Mouse (Mus musculus): Measurements from ENCODE around the gene Ppp1r14d. TPM values are rescaled to one million over a fixed set of nuclear protein-coding genes. Genes with fewer than 3 reads are reported as not detected.

Gene Ppp1r14d
- total RNA-seq, 2 experiments from 2014 or later: not detected

- no peak for DNase-seq (ENCODE audit: low spot score in 2 of 2)
- TF ChIP-seq CTCF (conservative IDR thresholded peaks at IDR 0.05): no peak
- H3K4me3 ChIP-seq: no peak overlapping the region
- no peak overlapping the region for H3K27ac ChIP-seq
These were observed 54.1 kb downstream of the Ppp1r14d start for GRCm38 (mm10) chr2:119175614-119176013.

- no peak for DNase-seq (ENCODE audit: low spot score in 2 of 2)
- Histone ChIP-seq H3K27ac (no peak overlapping the region), H3K4me3 (no peak overlapping the region)
- TF ChIP-seq CTCF (conservative IDR thresholded peaks at IDR 0.05): no peak
These were observed 54.8 kb downstream of the Ppp1r14d start for GRCm38 (mm10) chr2:119174866-119175265.

- TF ChIP-seq CTCF (conservative IDR thresholded peaks at IDR 0.05): no peak
- H3K27ac ChIP-seq: peak within 1 kb of the TSS; percentile 14; the same call in 1 of the 2 replicates
- DNase-seq (ENCODE audit: low spot score in 2 of 2): no peak
- H3K4me3 ChIP-seq: no peak within 1 kb of the TSS
These were observed 55.6 kb downstream of the Ppp1r14d start, which contains the start of gene Gm14137 for GRCm38 (mm10) chr2:119173991-119174651. Gm14137 (plus strand) TSS chr2:119174509.

- Histone ChIP-seq H3K27ac (no peak overlapping the region), H3K4me3 (no peak overlapping the region)
- peak in 1 of 2 experiments; percentile 17 for DNase-seq (ENCODE audit: low spot score in 2 of 2)
- no peak for TF ChIP-seq CTCF (conservative IDR thresholded peaks at IDR 0.05)
These were observed 56.7 kb downstream of the Ppp1r14d start for GRCm38 (mm10) chr2:119172862-119173576.

GRCm38 (mm10) chr2:119172446-119172845 lies 57.3 kb downstream of the Ppp1r14d start:
- H3K4me3 ChIP-seq: no peak overlapping the region
- no peak for TF ChIP-seq CTCF (conservative IDR thresholded peaks at IDR 0.05)
- no peak for DNase-seq (ENCODE audit: low spot score in 2 of 2)
- no peak overlapping the region for H3K27ac ChIP-seq

- no peak for TF ChIP-seq CTCF (conservative IDR thresholded peaks at IDR 0.05)
- DNase-seq (ENCODE audit: low spot score in 2 of 2): no peak
- no peak overlapping the region for H3K27ac ChIP-seq
- H3K4me3 ChIP-seq: no peak overlapping the region
These were observed 58.1 kb downstream of the Ppp1r14d start for GRCm38 (mm10) chr2:119171574-119171973.

- no peak for TF ChIP-seq CTCF (conservative IDR thresholded peaks at IDR 0.05)
- no peak overlapping the region for H3K4me3 ChIP-seq
- no peak for DNase-seq (ENCODE audit: low spot score in 2 of 2)
- no peak overlapping the region for H3K27ac ChIP-seq
These were observed 59.4 kb downstream of the Ppp1r14d start for GRCm38 (mm10) chr2:119170282-119170681.

Other genes with a start within 250 kb of the Ppp1r14d start
- 10 to 100 TPM; 53.2 to 53.6 TPM for gene Ccdc32, start 200.5 kb downstream of the Ppp1r14d start, total RNA-seq (2021)
- gene Rpusd2, start 195.1 kb downstream of the Ppp1r14d start, total RNA-seq (2021): 1 to 10 TPM; 8.0 to 8.1 TPM
- gene Knl1, start 182.8 kb downstream of the Ppp1r14d start, total RNA-seq (2021): under 1 TPM; 0.20 to 0.27 TPM
- 1 to 10 TPM in 1 of 2 experiments, under 1 TPM in 1; 0.61 to 1.6 TPM for gene Rad51, start 117.1 kb downstream of the Ppp1r14d start, total RNA-seq (2021)
- 10 to 100 TPM; 55.7 to 55.8 TPM for gene Rmdn3, start 72.9 kb downstream of the Ppp1r14d start, total RNA-seq (2021)
- not detected for gene Gchfr, start 62.1 kb downstream of the Ppp1r14d start, total RNA-seq (2021)
- gene Gm14137, start 55.4 kb downstream of the Ppp1r14d start, total RNA-seq (2021): not detected
- 10 to 100 TPM; 34.1 to 36.2 TPM for gene Zfyve19, start 21.3 kb downstream of the Ppp1r14d start, total RNA-seq (2021)
- 10 to 100 TPM; 16.5 to 17.6 TPM for gene Dnajc17, start 21.1 kb downstream of the Ppp1r14d start, total RNA-seq (2021)
- 1 to 10 TPM; 2.1 to 2.5 TPM for gene Spint1, start 7.5 kb upstream of the Ppp1r14d start, total RNA-seq (2021)
- gene Rhov, start 41.4 kb upstream of the Ppp1r14d start, total RNA-seq (2021): 1 to 10 TPM; 5.9 to 7.1 TPM
- 10 to 100 TPM; 39.9 to 43.2 TPM for gene Vps18, start 58.8 kb upstream of the Ppp1r14d start, total RNA-seq (2021)
- 1 to 10 TPM; 2.4 to 2.9 TPM for gene Dll4, start 95.9 kb upstream of the Ppp1r14d start, total RNA-seq (2021)
- gene Chac1, start 121.3 kb upstream of the Ppp1r14d start, total RNA-seq (2021): 1 to 10 TPM; 6.5 to 8.9 TPM
- gene Ino80, start 247.8 kb upstream of the Ppp1r14d start, total RNA-seq (2021): 10 to 100 TPM; 21.0 to 21.6 TPM